Mouse (Mus musculus) MEL (cell line): ENCODE results near the gene Gys1. TPM values are rescaled to one million over a fixed set of nuclear protein-coding genes. Genes with fewer than 3 reads are reported as not detected.

Experiments
- DNase-seq: peaks from one replicate; pipeline ENCODE4 v3.0.0; 2011; ENCODE audit warnings: low read depth, low spot score
- H3K27ac ChIP-seq: 2 replicates; pipeline ENCODE4 v1.5.1; 2012; ENCODE audit warnings: low read depth, mild to moderate bottlenecking, control low read depth, low read length, moderate library complexity; ENCODE audit not compliant: control insufficient read depth
- H3K27me3 ChIP-seq, 2 experiments: fragments of 150-350 bp in 1 of 2; sonication (generic) in 1 of 2; 2 replicates each; pipeline ENCODE4 v1.6.1; 2012; ENCODE audit warnings: low read length in 2 of 2, mild to moderate bottlenecking in 2 of 2, improper control_type of control experiment in 1 of 2, moderate library complexity in 1 of 2; ENCODE audit not compliant: insufficient read depth in 2 of 2, control insufficient read depth in 1 of 2
- H3K36me3 ChIP-seq, 2 experiments: 2 replicates each; pipeline ENCODE4 v1.6.1; 2012 to 2014; ENCODE audit warnings: low read length in 2 of 2, improper control_type of control experiment in 1 of 2, inconsistent platforms in 1 of 2, mild to moderate bottlenecking in 1 of 2; ENCODE audit not compliant: insufficient read depth in 2 of 2, control insufficient read depth in 1 of 2
- H3K4me1 ChIP-seq, 2 experiments: fragments of 150-350 bp in 1 of 2; sonication (generic) in 1 of 2; 2 replicates each; pipeline ENCODE4 v1.6.1; 2012; ENCODE audit warnings: low read length in 2 of 2, improper control_type of control experiment in 1 of 2, mild to moderate bottlenecking in 1 of 2; ENCODE audit not compliant: insufficient read depth in 2 of 2, control insufficient read depth in 1 of 2
- H3K4me3 ChIP-seq, 2 experiments: fragments of 150-350 bp in 1 of 2; sonication (generic) in 1 of 2; 2 replicates each; pipeline ENCODE4 v1.5.1; 2012; ENCODE audit warnings: low read depth in 2 of 2, low read length in 2 of 2, mild to moderate bottlenecking in 2 of 2, moderate library complexity in 2 of 2, control low read depth in 1 of 2, improper control_type of control experiment in 1 of 2; ENCODE audit not compliant: control insufficient read depth in 1 of 2, insufficient read depth in 1 of 2
- H3K79me2 ChIP-seq: 2 replicates; pipeline ENCODE4 v1.6.1; 2012; ENCODE audit warnings: mild to moderate bottlenecking, low read length, moderate library complexity; ENCODE audit not compliant: control insufficient read depth, poor library complexity, insufficient read depth
- H3K9ac ChIP-seq: 2 replicates; pipeline ENCODE4 v1.6.1; 2012; ENCODE audit warnings: low read depth, mild to moderate bottlenecking, control low read depth, low read length, moderate library complexity; ENCODE audit not compliant: control insufficient read depth, poor library complexity, severe bottlenecking
- H3K9me3 ChIP-seq: fragments of 150-350 bp; sonication (generic); replicated peaks from 2 replicates; pipeline ENCODE4 v1.6.1; 2012; ENCODE audit warnings: mild to moderate bottlenecking, low read length, improper control_type of control experiment, moderate library complexity; ENCODE audit not compliant: insufficient read depth
- BHLHE40 ChIP-seq: IDR thresholded peaks from 2 replicates; pipeline ENCODE4 v1.6.1; 2012; ENCODE audit warnings: low read depth, mild to moderate bottlenecking, inconsistent platforms, low read length, improper control_type of control experiment, borderline replicate concordance
- CHD1 ChIP-seq: IDR thresholded peaks from 2 replicates; pipeline ENCODE4 v1.6.1; 2012; ENCODE audit warnings: low read depth, mild to moderate bottlenecking, inconsistent platforms, low read length, improper control_type of control experiment
- CHD2 ChIP-seq: IDR thresholded peaks from 2 replicates; pipeline ENCODE4 v1.6.1; 2011; ENCODE audit warnings: low read length, improper control_type of control experiment
- E2F4 ChIP-seq: IDR thresholded peaks from 2 replicates; pipeline ENCODE4 v1.6.1; 2011; ENCODE audit warnings: low read depth, low read length, improper control_type of control experiment, borderline replicate concordance
- ETS1 ChIP-seq: IDR thresholded peaks from 2 replicates; pipeline ENCODE4 v1.6.1; 2012; ENCODE audit warnings: low read depth, mild to moderate bottlenecking, inconsistent platforms, low read length, improper control_type of control experiment, moderate library complexity
- GABPA ChIP-seq: IDR thresholded peaks from 2 replicates; pipeline ENCODE4 v1.6.1; 2012; ENCODE audit warnings: low read depth, mild to moderate bottlenecking, inconsistent platforms, low read length, improper control_type of control experiment, moderate library complexity
- KAT2A ChIP-seq: conservative IDR thresholded peaks from 2 replicates; pipeline ENCODE4 v1.6.1; 2012; ENCODE audit warnings: low read depth, low read length, improper control_type of control experiment, inconsistent platforms
- MAFK ChIP-seq: IDR thresholded peaks from 2 replicates; pipeline ENCODE4 v1.6.1; 2011; ENCODE audit warnings: low read depth, mild to moderate bottlenecking, low read length, improper control_type of control experiment, borderline replicate concordance
- MAZ ChIP-seq: IDR thresholded peaks from 2 replicates; pipeline ENCODE4 v1.6.1; 2012; ENCODE audit warnings: low read depth, mild to moderate bottlenecking, inconsistent platforms, low read length, improper control_type of control experiment
- MEF2A ChIP-seq: IDR thresholded peaks from 2 replicates; pipeline ENCODE4 v1.6.1; 2014; ENCODE audit warnings: low read depth, mild to moderate bottlenecking, inconsistent platforms, low read length, improper control_type of control experiment; ENCODE audit not compliant: poor library complexity, insufficient replicate concordance, severe bottlenecking; ENCODE audit errors: extremely low read depth
- MXI1 ChIP-seq: IDR thresholded peaks from 2 replicates; pipeline ENCODE4 v1.6.1; 2011; ENCODE audit warnings: mild to moderate bottlenecking, low read depth, low read length, improper control_type of control experiment
- MYB ChIP-seq: IDR thresholded peaks from 2 replicates; pipeline ENCODE4 v1.6.1; 2011; ENCODE audit warnings: mild to moderate bottlenecking, low read depth, low read length, improper control_type of control experiment
- MYC ChIP-seq: IDR thresholded peaks from 2 replicates; pipeline ENCODE4 v1.6.1; 2011; ENCODE audit warnings: low read depth, mild to moderate bottlenecking, low read length, improper control_type of control experiment, moderate library complexity
- NELFE ChIP-seq: IDR thresholded peaks from 2 replicates; pipeline ENCODE4 v1.6.1; 2011; ENCODE audit warnings: low read depth, low read length, improper control_type of control experiment
- POLR2A ChIP-seq, 2 experiments: IDR thresholded peaks; 2 replicates each; pipeline ENCODE4 v1.6.1; 2011 to 2012; ENCODE audit warnings: low read length in 2 of 2, mild to moderate bottlenecking in 2 of 2, control low read depth in 1 of 2, improper control_type of control experiment in 1 of 2, low read depth in 1 of 2, moderate library complexity in 1 of 2; ENCODE audit not compliant: control insufficient read depth in 1 of 2, insufficient read depth in 1 of 2, poor library complexity in 1 of 2
- POLR2AphosphoS2 ChIP-seq: IDR thresholded peaks from 2 replicates; pipeline ENCODE4 v1.6.1; 2011; ENCODE audit warnings: low read length, improper control_type of control experiment
- POLR2AphosphoS5 ChIP-seq: IDR thresholded peaks from 2 replicates; pipeline ENCODE4 v1.6.1; 2012; ENCODE audit warnings: low read depth, borderline replicate concordance, mild to moderate bottlenecking, inconsistent platforms, low read length, moderate library complexity, mixed read lengths
- RAD21 ChIP-seq: IDR thresholded peaks from 2 replicates; pipeline ENCODE4 v1.6.1; 2011; ENCODE audit warnings: mild to moderate bottlenecking, low read depth, low read length, improper control_type of control experiment
- RCOR1 ChIP-seq: IDR thresholded peaks from 2 replicates; pipeline ENCODE4 v1.6.1; 2012; ENCODE audit warnings: low read depth, mild to moderate bottlenecking, inconsistent platforms, low read length, improper control_type of control experiment
- SMC3 ChIP-seq: IDR thresholded peaks from 2 replicates; pipeline ENCODE4 v1.6.1; 2011; ENCODE audit warnings: low read depth, low read length, improper control_type of control experiment
- TCF12 ChIP-seq: IDR thresholded peaks from 2 replicates; pipeline ENCODE4 v1.6.1; 2014; ENCODE audit warnings: low read depth, mild to moderate bottlenecking, inconsistent platforms, low read length, improper control_type of control experiment, moderate library complexity
- UBTF ChIP-seq: IDR thresholded peaks from 2 replicates; pipeline ENCODE4 v1.6.1; 2012; ENCODE audit warnings: low read depth, mild to moderate bottlenecking, inconsistent platforms, low read length, improper control_type of control experiment, moderate library complexity, borderline replicate concordance; ENCODE audit not compliant: insufficient read depth
- USF1 ChIP-seq: IDR thresholded peaks from 2 replicates; pipeline ENCODE4 v1.6.1; 2014; ENCODE audit warnings: low read depth, mild to moderate bottlenecking, inconsistent platforms, low read length, improper control_type of control experiment, moderate library complexity
- USF2 ChIP-seq, 2 experiments: IDR thresholded peaks; 2 replicates each; pipeline ENCODE4 v1.6.1; 2011 to 2012; ENCODE audit warnings: improper control_type of control experiment in 2 of 2, low read length in 2 of 2, borderline replicate concordance in 1 of 2, inconsistent platforms in 1 of 2, low read depth in 1 of 2, mild to moderate bottlenecking in 1 of 2; ENCODE audit not compliant: insufficient read depth in 1 of 2
- ZKSCAN1 ChIP-seq: IDR thresholded peaks from 2 replicates; pipeline ENCODE4 v1.6.1; 2012; ENCODE audit warnings: low read depth, mild to moderate bottlenecking, inconsistent platforms, low read length, improper control_type of control experiment, moderate library complexity
- ZMIZ1 ChIP-seq: IDR thresholded peaks from 2 replicates; pipeline ENCODE4 v1.6.1; 2012; ENCODE audit warnings: low read depth, mild to moderate bottlenecking, inconsistent platforms, low read length, improper control_type of control experiment, moderate library complexity
- ZNF384 ChIP-seq: IDR thresholded peaks from 2 replicates; pipeline ENCODE4 v1.6.1; 2012; ENCODE audit warnings: low read depth, mild to moderate bottlenecking, inconsistent platforms, low read length, improper control_type of control experiment
- polyA plus RNA-seq, 2 experiments: library from polyadenylated mRNA; stranded (reverse) in 1 of 2; unstranded in 1 of 2; fragments of >175 nt in 1 of 2; fragments of >200 nt in 1 of 2; gene quantifications; 2 replicates each; pipeline versions ENCODE4 v1.2.1 to v1.2.4; 2012; ENCODE audit warnings: low replicate concordance in 2 of 2, low read depth in 1 of 2; ENCODE audit not compliant: insufficient read length in 2 of 2, insufficient read depth in 1 of 2, missing spikeins in 1 of 2
- total RNA-seq: library from RNA; depleted of rRNA; stranded (reverse); fragments of 300-350 nt; gene quantifications from 2 replicates; pipeline ENCODE4 v1.2.3, GENCODE M21; 2012

The Gys1 gene
- total and polyA plus RNA-seq, 3 experiments: 12.8 to 46.9 TPM; not detected in 1

GRCm38 (mm10) chr7:45463987-45464778, 29.5 kb downstream of the Gys1 start:
- Histone ChIP-seq H3K4me1 (peaks cover 8 to 27% of the 10 kb centered on the region in 2 experiments), H3K4me3 (no peak overlapping the region)
- no peak for TF ChIP-seq MAFK
- TF ChIP-seq MYC: no peak
- no peak for TF ChIP-seq USF2 (IDR thresholded peaks at IDR 0.05; ENCODE audit: borderline replicate concordance in 1 of 2, insufficient read depth in 1 of 2, low read depth in 1 of 2, low read length in 2 of 2)
- TF ChIP-seq ZKSCAN1: no peak
- no peak for TF ChIP-seq UBTF
- no peak for TF ChIP-seq NELFE
- no peak for TF ChIP-seq E2F4
- no peak for TF ChIP-seq MYB
- no peak for TF ChIP-seq RAD21
- no peak for TF ChIP-seq MEF2A
- TF ChIP-seq POLR2AphosphoS5: no peak
- no peak for TF ChIP-seq MXI1
- TF ChIP-seq CHD1: no peak
- no peak for TF ChIP-seq ETS1
- TF ChIP-seq RCOR1: no peak
- TF ChIP-seq CHD2: no peak
- TF ChIP-seq SMC3: no peak
- no peak for TF ChIP-seq MAZ
- TF ChIP-seq, all 39 proteins: peak for 0
- Histone ChIP-seq H3K9me3 (no peaks in the 10 kb centered on the region), H3K79me2 (peaks cover 25% of the 10 kb centered on the region), H3K27me3 (no peaks in the 10 kb centered on the region), H3K36me3 (peaks cover 2 to 20% of the 10 kb centered on the region in 2 experiments; a peak in 3 of 4 replicates), H3K27ac (no peak overlapping the region), H3K9ac (no peak overlapping the region)
- DNase-seq: no peak

DNA sequence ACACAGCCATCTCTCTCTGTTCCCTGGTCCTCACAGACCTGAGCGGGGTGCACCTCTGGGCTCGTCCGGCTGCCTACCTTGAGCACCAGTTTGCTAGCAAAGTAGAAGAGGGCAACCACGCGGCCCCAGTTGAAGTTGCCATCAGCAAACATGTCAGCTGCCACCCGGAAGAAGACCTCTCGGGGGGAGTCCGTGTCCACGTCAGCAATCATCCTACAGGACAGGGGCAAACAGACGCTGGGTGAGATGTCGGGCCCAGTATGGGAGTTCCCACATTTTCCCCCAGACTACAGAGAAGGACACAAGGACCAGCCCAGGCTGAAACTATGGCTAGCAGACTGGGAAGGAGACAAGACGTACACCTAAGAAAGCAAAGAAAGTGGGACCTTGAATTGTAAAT, 30.5 kb downstream of the Gys1 start:
- TF ChIP-seq MEF2A: no peak
- TF ChIP-seq CHD1: no peak
- TF ChIP-seq POLR2AphosphoS2: no peak
- TF ChIP-seq NELFE: no peak
- no peak for TF ChIP-seq RCOR1
- TF ChIP-seq KAT2A: no peak
- no peak for TF ChIP-seq USF1
- TF ChIP-seq ZNF384: no peak
- no peak for TF ChIP-seq E2F4
- TF ChIP-seq BHLHE40: no peak
- TF ChIP-seq POLR2AphosphoS5: no peak
- no peak for TF ChIP-seq POLR2A (IDR thresholded peaks at IDR 0.05; ENCODE audit: control insufficient read depth in 1 of 2, insufficient read depth in 1 of 2, low read depth in 1 of 2, low read length in 2 of 2, poor library complexity in 1 of 2)
- TF ChIP-seq GABPA: no peak
- no peak for TF ChIP-seq ZMIZ1
- no peak for TF ChIP-seq TCF12
- TF ChIP-seq MAFK: no peak
- TF ChIP-seq MYC: no peak
- TF ChIP-seq MXI1: no peak
- peaks cover 2 to 20% of the 10 kb centered on the region in 2 experiments; a peak in 3 of 4 replicates for H3K36me3 ChIP-seq
- H3K4me3 ChIP-seq: no peak overlapping the region
- DNase-seq: no peak
- H3K27me3 ChIP-seq: no peaks in the 10 kb centered on the region
- peaks cover 8 to 27% of the 10 kb centered on the region in 2 experiments for H3K4me1 ChIP-seq
- H3K27ac ChIP-seq: no peak overlapping the region
- H3K79me2 ChIP-seq: peaks cover 22% of the 10 kb centered on the region
- H3K9ac ChIP-seq: no peak overlapping the region
- H3K9me3 ChIP-seq: no peaks in the 10 kb centered on the region
